Mouse (Mus musculus) right cerebral cortex, postnatal 36 days (tissue): ENCODE results near the gene Yars.
A peak's percentile ranks its signal among the peaks of the same experiment; 100 is the strongest.

Experiments used
- DNase-seq, 2 experiments: peaks; one replicate each; pipeline ENCODE4 v3.0.0; 2022; ENCODE audit warnings: low spot score in 2 of 2, mixed read lengths in 1 of 2

The Yars gene

DNA sequence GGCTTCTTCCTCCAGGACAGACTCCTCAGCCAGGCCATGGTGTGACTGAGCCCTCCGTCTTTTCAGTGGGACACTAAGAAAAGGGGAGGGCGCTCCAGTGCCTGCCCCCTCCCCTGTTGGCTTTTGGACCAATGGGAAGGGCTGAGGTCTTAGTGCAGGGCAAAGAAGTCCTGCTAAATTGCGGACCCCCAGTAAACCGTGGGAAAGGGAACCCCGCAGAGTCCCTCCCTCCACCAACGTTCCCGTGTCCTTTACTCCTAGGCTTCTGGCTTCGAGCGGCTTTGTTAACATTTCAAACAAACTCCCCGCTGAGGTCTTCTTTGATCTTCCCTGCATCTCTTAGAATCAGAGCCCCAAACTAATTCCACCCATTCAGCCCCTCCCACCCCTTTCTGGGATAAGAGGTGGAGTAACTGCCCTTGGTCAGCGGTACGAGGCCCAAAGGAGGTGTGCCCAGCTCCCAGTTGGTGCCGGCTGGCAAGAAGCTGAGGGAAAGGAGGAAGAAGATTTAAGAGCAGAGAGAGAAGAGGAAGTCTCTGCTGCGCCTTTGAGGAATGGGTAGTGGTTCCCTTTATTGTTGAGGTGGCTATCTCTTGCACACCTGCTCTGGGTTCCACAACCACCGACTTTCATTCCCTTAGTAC lies 62.0 kb downstream of the Yars start:
- DNase-seq = no peak

DNA sequence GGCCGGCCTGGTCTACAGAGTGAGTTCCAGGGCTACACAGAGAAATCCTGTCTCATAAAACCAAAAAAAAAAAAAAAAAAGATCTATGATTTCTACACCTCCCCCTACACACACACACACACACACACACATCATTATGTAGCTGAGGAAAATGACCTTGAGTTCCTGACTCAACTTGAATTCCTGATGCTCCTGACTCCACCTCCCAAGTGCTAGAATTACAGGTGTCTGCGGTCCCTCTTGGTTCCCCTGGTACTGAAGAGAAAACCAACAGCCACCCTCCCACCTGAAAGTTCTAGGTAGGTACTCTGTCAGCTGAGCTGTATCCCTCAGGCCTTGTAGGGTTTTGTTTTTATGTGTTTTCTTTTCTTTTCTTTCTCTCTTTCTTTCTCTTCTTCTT lies 62.9 kb downstream of the Yars start:
- DNase-seq = no peak

DNA sequence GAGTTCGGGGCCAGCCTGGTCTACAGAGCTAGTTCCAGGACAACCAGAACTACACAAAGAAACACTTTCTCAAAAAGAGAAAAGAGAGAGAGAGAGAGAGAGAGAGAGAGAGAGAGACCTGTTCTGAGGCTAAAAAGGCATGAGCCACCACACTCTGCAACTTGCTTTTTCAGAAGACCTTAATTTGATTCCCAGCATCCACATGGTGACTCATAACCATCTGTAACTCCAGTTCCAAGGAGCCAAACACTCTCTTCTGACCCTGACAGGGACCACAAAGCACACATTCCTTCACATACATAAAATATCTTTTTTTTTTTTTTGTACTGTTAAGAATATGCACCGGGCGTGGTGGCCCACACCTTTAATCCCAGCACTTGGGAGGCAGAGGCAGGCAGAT lies 65.0 kb downstream of the Yars start:
- no peak for DNase-seq

DNA sequence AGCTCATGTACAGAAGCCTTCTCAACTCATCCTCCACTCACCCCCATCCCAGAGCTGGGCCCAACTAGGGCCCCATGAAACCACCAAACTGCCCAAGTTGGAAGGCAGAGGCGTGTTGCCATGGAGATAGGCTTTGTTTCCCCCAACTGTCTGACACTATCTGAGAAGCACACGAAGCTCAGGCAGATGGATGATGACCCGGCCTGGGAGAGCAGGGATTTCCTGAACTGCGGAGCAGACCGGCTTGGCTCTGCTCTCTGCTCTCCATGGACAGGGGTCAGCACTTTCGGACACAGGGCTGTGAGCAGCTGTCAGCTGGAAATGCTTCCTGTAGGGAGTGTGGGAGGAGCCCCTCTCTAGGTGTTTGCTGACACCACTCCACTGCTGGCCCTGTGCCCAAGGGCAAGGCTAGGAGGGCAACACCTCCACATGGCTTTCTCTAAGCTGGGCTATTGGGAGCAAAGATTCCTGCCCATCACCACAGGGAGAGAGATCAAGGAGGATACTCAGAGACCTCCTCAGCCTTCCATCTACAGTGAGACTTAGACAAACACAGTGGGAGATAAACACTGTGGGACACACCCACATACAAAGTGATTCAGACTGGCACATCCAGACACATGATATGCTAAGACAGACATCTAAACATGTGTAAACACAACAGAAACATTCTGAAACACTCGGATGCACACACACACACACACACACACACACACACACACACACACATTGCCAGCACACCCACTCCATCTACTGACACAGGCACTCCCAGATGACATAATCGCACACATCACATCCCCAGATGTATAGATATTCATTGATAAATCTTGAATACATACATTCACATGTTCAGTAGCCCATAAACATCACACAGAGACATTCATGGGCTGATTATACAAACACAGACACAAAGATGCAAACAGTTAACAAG lies 67.2 kb downstream of the Yars start:
- DNase-seq = no peak

DNA sequence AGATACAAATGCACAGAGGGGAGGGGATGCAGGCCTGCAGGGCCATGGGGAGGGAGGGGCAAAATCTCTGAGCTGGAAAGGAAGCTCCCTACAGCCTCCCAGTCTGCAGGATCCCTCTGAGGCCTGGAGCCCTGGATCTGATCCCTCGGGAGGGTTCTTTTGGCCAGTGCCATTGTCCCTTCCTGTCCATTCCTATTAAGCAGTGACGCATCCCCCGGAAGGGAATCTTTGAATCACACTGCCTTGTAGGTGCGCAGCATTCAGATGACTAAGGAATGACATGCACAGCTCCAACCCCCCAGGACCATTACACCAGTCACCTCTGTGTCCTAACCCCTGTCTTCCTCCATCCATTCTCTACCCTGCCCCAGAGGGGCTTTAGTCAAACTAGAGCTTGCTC lies 69.5 kb downstream of the Yars start:
- DNase-seq = no peak

DNA sequence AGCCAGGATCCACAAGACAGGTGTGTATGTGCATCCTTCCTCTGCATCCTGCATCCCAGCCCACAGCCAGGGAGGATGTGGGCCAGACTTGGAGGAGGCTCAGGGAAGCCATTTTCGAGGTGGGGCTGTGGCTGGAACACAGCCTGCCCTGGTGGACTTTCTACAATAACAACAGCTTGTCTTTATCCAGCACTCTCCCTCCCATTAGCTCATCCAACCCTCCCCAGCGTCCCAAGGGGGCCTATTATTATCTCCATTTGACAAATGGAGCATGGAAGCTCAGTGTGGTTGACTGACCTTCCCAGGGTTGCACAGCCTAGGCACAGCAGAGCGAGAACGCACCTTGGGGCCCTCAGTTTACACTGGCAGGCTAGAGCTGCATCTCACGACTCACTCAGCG lies 71.1 kb downstream of the Yars start:
- no peak for DNase-seq

DNA sequence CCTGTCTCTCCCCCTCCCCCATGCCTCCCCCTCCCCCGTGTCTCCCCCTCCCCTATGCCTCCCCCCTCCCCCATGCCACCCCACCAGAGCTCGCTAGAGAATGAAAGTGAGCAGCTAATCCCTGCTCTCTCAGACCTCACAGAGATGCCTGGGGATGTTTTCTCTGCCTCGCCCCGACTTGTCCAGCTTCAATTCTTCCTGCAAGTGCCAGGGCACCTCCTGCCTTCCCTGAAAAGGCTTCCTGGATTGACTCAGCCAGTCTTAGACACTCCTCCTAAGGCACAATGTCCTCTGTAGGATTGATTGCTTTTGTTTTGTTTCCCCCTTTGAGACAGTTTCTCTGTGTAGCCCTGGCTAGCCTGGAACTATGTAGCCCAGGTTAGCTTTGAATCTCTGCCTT lies 71.6 kb downstream of the Yars start, which contains the start of gene C77080:
Gene C77080 (minus strand): TSS at position 209 of the 400 bp plus-strand sequence.
- DNase-seq = no peak

DNA sequence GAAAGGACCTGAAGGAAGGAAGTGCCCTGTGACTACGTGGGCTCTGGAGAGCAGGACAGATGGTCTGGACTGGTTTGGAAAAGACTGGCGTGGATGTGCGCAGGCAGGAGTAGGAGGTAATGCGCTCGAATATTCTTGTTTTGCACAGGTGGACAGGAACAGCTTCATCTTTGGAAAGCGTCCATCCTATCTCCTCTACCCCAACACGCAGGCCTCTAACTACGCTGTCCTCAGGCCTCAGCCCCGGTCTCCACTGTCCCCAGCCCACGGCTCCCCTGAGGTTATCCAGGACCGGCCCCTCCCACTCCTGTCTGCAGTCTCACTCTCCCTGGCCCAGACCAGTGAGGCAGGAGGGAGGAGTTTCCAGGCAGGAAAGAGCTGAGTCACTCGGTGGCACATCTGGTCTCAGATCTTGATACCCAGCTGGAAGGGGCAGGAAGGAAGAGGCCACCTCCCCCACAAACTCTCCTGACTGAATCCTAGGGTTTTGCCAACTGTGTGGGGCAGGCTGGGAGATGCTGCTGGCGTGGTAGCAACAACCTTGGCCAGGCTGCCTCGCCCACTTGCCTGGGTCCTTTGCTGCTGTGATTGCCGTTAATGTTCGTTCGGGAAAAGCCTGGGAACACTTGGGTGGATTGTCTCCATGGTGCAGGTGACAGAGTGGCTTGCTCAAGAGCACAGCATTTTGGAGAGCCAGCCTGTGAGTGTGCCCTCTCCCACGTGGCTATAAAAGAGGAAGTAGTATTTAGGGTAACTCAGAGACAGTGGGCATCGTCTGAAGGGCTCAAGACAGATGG lies 73.9 kb downstream of the Yars start:
- peak; percentile 41 to 48 for DNase-seq

DNA sequence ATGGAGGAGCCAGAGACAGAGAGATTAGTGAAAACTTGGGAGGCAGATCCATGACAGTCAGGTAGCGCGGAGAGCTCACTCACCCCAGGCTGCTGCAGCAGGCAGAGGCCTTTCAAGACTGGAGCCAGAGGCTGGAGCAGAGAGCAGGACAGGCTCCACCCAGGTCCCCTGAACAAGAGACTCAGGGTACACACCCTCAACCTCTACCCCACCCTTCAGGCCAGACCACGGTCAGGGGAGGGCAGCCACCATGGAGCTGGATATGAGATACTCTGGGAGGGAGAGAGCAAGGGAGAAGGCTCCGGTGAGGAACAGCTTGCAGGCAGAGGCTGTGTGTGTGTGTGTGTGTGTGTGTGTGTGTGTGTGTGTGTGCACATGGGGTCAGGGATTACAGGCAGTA lies 76.6 kb downstream of the Yars start:
- no peak for DNase-seq

DNA sequence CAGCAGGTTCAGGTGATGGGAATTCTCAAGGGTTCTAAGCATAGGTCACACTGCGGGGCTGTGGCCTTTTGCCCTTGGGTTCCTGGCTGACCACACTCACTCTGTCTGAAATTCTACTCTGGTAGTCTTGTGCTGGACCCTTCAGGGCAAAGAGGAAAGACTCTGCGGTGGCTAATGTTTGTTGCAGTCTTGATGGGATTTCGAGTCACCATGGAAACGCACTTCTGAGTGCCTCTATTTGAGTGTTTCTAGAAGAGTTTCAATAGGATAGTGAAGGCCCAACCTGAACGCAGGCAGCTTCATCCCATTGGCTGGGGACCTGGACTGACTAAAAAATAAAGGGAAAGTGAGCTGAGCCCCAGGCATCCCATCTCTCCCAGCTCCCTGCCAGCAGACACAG lies 77.3 kb downstream of the Yars start:
- no peak for DNase-seq

DNA sequence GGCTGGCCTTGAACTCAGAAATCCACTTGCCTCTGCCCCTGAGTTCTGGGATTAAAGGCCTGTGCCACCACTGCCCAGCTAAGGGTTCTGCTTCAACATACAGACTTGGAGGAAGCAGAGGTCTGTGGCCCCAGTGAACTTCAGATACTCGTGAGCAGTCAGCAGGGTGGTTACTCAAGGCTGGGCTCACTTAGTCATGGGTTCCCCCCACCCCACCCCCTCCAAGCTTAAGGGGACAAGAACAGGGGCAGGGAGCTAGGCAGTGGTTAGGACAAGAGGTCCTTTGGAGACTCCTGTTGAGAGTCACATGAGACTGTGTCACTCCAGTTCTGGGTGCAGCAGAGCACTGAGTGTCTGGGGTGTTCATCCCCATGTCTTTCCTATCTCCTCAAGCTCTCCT lies 79.1 kb downstream of the Yars start:
- DNase-seq = no peak
